Mouse (Mus musculus) adrenal gland, postnatal 36 days (tissue): ENCODE measurements around the gene Gm10337. TPM values are rescaled to one million over a fixed set of nuclear protein-coding genes. Genes with fewer than 3 reads are reported as not detected.
A peak's percentile ranks its signal among the peaks of the same experiment; 100 is the strongest.

Experiments
- DNase-seq, 2 experiments: peaks; one replicate each; pipeline ENCODE4 v3.0.0; 2021; ENCODE audit warnings: mixed read lengths in 1 of 2
- total RNA-seq, 2 experiments: library from RNA; stranded (reverse); gene quantifications; 2 replicates each; pipeline ENCODE4 v1.2.3; 2021

The Gm10337 gene
- total RNA-seq, 2 experiments from 2014 or later, result not detected

- no peak for DNase-seq
Measured at GRCm38 (mm10) chr15:102517631-102517975, 14.1 kb downstream of the Gm10337 start.

GRCm38 (mm10) chr15:102517976-102518858 is 14.7 kb downstream of the Gm10337 start, which contains the start of gene Tarbp2:
Tarbp2 (plus strand) TSS chr15:102518192.
- peak; percentile 99 to 100 for DNase-seq

- DNase-seq, result no peak
Measured at GRCm38 (mm10) chr15:102518859-102519201, 15.3 kb downstream of the Gm10337 start.

- DNase-seq, result no peak
Measured at GRCm38 (mm10) chr15:102519211-102520141, 16.0 kb downstream of the Gm10337 start.

GRCm38 (mm10) chr15:102520416-102520815 is 16.9 kb downstream of the Gm10337 start:
- DNase-seq, result no peak

GRCm38 (mm10) chr15:102521480-102521879 is 18.0 kb downstream of the Gm10337 start:
- DNase-seq, result no peak

GRCm38 (mm10) chr15:102524892-102525485 is 21.5 kb downstream of the Gm10337 start, which contains the start of gene Npff:
Npff (minus strand) TSS chr15:102524942.
- peak; percentile 76 to 84 for DNase-seq

- DNase-seq, result no peak
Measured at GRCm38 (mm10) chr15:102526111-102527002, 22.8 kb downstream of the Gm10337 start.

- DNase-seq, result no peak
Measured at GRCm38 (mm10) chr15:102527936-102528335, 24.4 kb downstream of the Gm10337 start.

GRCm38 (mm10) chr15:102528396-102528795 is 24.9 kb downstream of the Gm10337 start:
- no peak for DNase-seq

GRCm38 (mm10) chr15:102530566-102530965 is 27.0 kb downstream of the Gm10337 start:
- DNase-seq, result no peak

- no peak for DNase-seq
Measured at GRCm38 (mm10) chr15:102531586-102531985, 28.1 kb downstream of the Gm10337 start.

GRCm38 (mm10) chr15:102532106-102532900 is 28.8 kb downstream of the Gm10337 start:
- no peak for DNase-seq

- DNase-seq, result no peak
Measured at GRCm38 (mm10) chr15:102533926-102534325, 30.4 kb downstream of the Gm10337 start.

- no peak for DNase-seq
Measured at GRCm38 (mm10) chr15:102544801-102545200, 41.3 kb downstream of the Gm10337 start.

GRCm38 (mm10) chr15:102546246-102546645 is 42.7 kb downstream of the Gm10337 start:
- DNase-seq, result no peak

GRCm38 (mm10) chr15:102546677-102547427 is 43.3 kb downstream of the Gm10337 start:
- peak; percentile 58 to 75 for DNase-seq

GRCm38 (mm10) chr15:102547478-102547877 is 44.0 kb downstream of the Gm10337 start:
- no peak for DNase-seq

GRCm38 (mm10) chr15:102552599-102552998 is 49.1 kb downstream of the Gm10337 start:
- DNase-seq, result no peak
